Mouse (Mus musculus) megakaryocyte, embryonic 14.5 days (primary cell): ENCODE results near the gene Col25a1.

Experiments used
- FLI1 ChIP-seq: IDR thresholded peaks from 2 replicates; pipeline ENCODE4 v1.6.1; 2012; ENCODE audit warnings: low read length, inconsistent platforms, mixed read lengths
- GATA1 ChIP-seq: IDR thresholded peaks from 3 replicates; pipeline ENCODE4 v1.6.1; 2012; ENCODE audit warnings: mixed read lengths, low read length, inconsistent platforms, borderline replicate concordance

- TF ChIP-seq GATA1 (no peak), FLI1 (no peak)
Measured at GRCm38 (mm10) chr3:130283011-130283760, 151.9 kb downstream of the Col25a1 start.
